Mouse (Mus musculus) CH12.LX (cell line): ENCODE measurements around the gene Lrmda. TPM values are rescaled to one million over a fixed set of nuclear protein-coding genes. Genes with fewer than 3 reads are reported as not detected.

ENCODE experiments used
- DNase-seq: peaks from one replicate; pipeline ENCODE4 v3.0.0-alpha.2; 2013; ENCODE audit errors: extremely low read depth
- H3K27ac ChIP-seq: 2 replicates; pipeline ENCODE4 v1.5.1; 2012; ENCODE audit warnings: low read depth, mild to moderate bottlenecking, control low read depth, moderate library complexity; ENCODE audit not compliant: insufficient read depth
- H3K27me3 ChIP-seq: replicated peaks from 2 replicates; pipeline ENCODE3; 2012; ENCODE audit warnings: inconsistent platforms
- H3K36me3 ChIP-seq, 2 experiments: replicated peaks in 1 of 2; 2 replicates each; pipeline versions ENCODE3 to v1.6.1; 2012; ENCODE audit warnings: inconsistent platforms in 1 of 2, low read length in 1 of 2, mild to moderate bottlenecking in 1 of 2, mixed read lengths in 1 of 2, moderate library complexity in 1 of 2; ENCODE audit not compliant: control insufficient read depth in 1 of 2, insufficient read depth in 1 of 2
- H3K4me1 ChIP-seq, 2 experiments: 2 replicates each; pipeline ENCODE4 v1.6.1; 2012; ENCODE audit warnings: inconsistent platforms in 1 of 2, moderate library complexity in 1 of 2; ENCODE audit not compliant: insufficient read depth in 2 of 2, control insufficient read depth in 1 of 2
- H3K4me2 ChIP-seq: 2 replicates; pipeline ENCODE4 v1.6.1; 2012; ENCODE audit warnings: low read depth, mild to moderate bottlenecking, control low read depth; ENCODE audit not compliant: poor library complexity, insufficient read depth, severe bottlenecking
- H3K4me3 ChIP-seq, 3 experiments: fragments of 150-350 bp in 1 of 3; sonication (generic) in 1 of 3; replicated peaks in 1 of 3; 2 replicates each; pipeline versions ENCODE3 to v1.5.1; 2011 to 2012; ENCODE audit warnings: low read depth in 2 of 3, low read length in 2 of 3, mild to moderate bottlenecking in 2 of 3, moderate library complexity in 2 of 3, control low read depth in 1 of 3, improper control_type of control experiment in 1 of 3, inconsistent platforms in 1 of 3, mixed read lengths in 1 of 3; ENCODE audit not compliant: poor library complexity in 1 of 3
- H3K79me2 ChIP-seq: replicated peaks from 2 replicates; pipeline ENCODE4 v1.6.1; 2012; ENCODE audit warnings: mild to moderate bottlenecking, moderate library complexity; ENCODE audit not compliant: control insufficient read depth, poor library complexity, insufficient read depth, severe bottlenecking; ENCODE audit errors: extremely low read depth
- H3K9ac ChIP-seq: 2 replicates; pipeline ENCODE4 v1.6.1; 2012; ENCODE audit warnings: low read depth, mild to moderate bottlenecking, control low read depth, moderate library complexity; ENCODE audit not compliant: insufficient read depth
- H3K9me3 ChIP-seq: replicated peaks from 2 replicates; pipeline ENCODE3; 2012; ENCODE audit warnings: low read length, inconsistent platforms, mixed read lengths
- BHLHE40 ChIP-seq: IDR thresholded peaks from 2 replicates; pipeline ENCODE4 v1.6.1; 2011; ENCODE audit warnings: mild to moderate bottlenecking, low read depth, low read length, improper control_type of control experiment
- CHD1 ChIP-seq: IDR thresholded peaks from 2 replicates; pipeline ENCODE4 v1.6.1; 2012; ENCODE audit warnings: low read depth, low read length, improper control_type of control experiment, inconsistent platforms
- ELF1 ChIP-seq: IDR thresholded peaks from 2 replicates; pipeline ENCODE4 v1.6.1; 2014; ENCODE audit warnings: low read depth, mild to moderate bottlenecking, inconsistent platforms, low read length, improper control_type of control experiment
- EP300 ChIP-seq: IDR thresholded peaks from 2 replicates; pipeline ENCODE4 v1.6.1; 2011; ENCODE audit warnings: low read length, improper control_type of control experiment
- GABPA ChIP-seq: IDR thresholded peaks from 2 replicates; pipeline ENCODE4 v1.6.1; 2012; ENCODE audit warnings: low read depth, low read length, improper control_type of control experiment, inconsistent platforms; ENCODE audit not compliant: insufficient replicate concordance
- HCFC1 ChIP-seq: IDR thresholded peaks from 2 replicates; pipeline ENCODE4 v1.6.1; 2012; ENCODE audit warnings: low read depth, mild to moderate bottlenecking, inconsistent platforms, low read length, improper control_type of control experiment
- JUN ChIP-seq: IDR thresholded peaks from 2 replicates; pipeline ENCODE4 v1.6.1; 2011; ENCODE audit warnings: low read depth, mild to moderate bottlenecking, low read length, improper control_type of control experiment, moderate library complexity; ENCODE audit not compliant: insufficient read depth
- JUND ChIP-seq: conservative IDR thresholded peaks from 2 replicates; pipeline ENCODE4 v1.6.1; 2011; ENCODE audit warnings: low read depth, low read length, improper control_type of control experiment
- KAT2A ChIP-seq: IDR thresholded peaks from 2 replicates; pipeline ENCODE4 v1.6.1; 2012; ENCODE audit warnings: low read length, improper control_type of control experiment, inconsistent platforms; ENCODE audit not compliant: insufficient replicate concordance
- MAFK ChIP-seq: IDR thresholded peaks from 2 replicates; pipeline ENCODE4 v1.6.1; 2011; ENCODE audit warnings: low read length, improper control_type of control experiment; ENCODE audit not compliant: insufficient replicate concordance
- MXI1 ChIP-seq: IDR thresholded peaks from 2 replicates; pipeline ENCODE4 v1.6.1; 2011; ENCODE audit warnings: mild to moderate bottlenecking, low read depth, low read length, improper control_type of control experiment
- NELFE ChIP-seq: IDR thresholded peaks from 2 replicates; pipeline ENCODE4 v1.6.1; 2011; ENCODE audit warnings: low read depth, low read length, improper control_type of control experiment
- NRF1 ChIP-seq: IDR thresholded peaks from 2 replicates; pipeline ENCODE4 v1.6.1; 2014; ENCODE audit warnings: low read depth, mild to moderate bottlenecking, inconsistent platforms, low read length, improper control_type of control experiment, moderate library complexity
- PAX5 ChIP-seq: IDR thresholded peaks from 2 replicates; pipeline ENCODE4 v1.6.1; 2012; ENCODE audit warnings: low read length, inconsistent platforms, mixed read lengths
- RAD21 ChIP-seq: IDR thresholded peaks from 2 replicates; pipeline ENCODE4 v1.6.1; 2011; ENCODE audit warnings: low read depth, mild to moderate bottlenecking, low read length, improper control_type of control experiment, moderate library complexity
- SMC3 ChIP-seq: IDR thresholded peaks from 2 replicates; pipeline ENCODE4 v1.6.1; 2011; ENCODE audit warnings: low read depth, low read length, improper control_type of control experiment
- TCF12 ChIP-seq: IDR thresholded peaks from 2 replicates; pipeline ENCODE4 v1.6.1; 2014; ENCODE audit warnings: low read depth, mild to moderate bottlenecking, inconsistent platforms, low read length, improper control_type of control experiment
- USF2 ChIP-seq: conservative IDR thresholded peaks from 2 replicates; pipeline ENCODE4 v1.6.1; 2011; ENCODE audit warnings: low read depth, low read length, improper control_type of control experiment
- dilution Hi-C: fragments of 300-500 bp; cut with MboI; formaldehyde crosslinking; loops from 2 replicates; pipeline ENCODE4 v1.14.3; 2020; ENCODE audit warnings: low sequenced_read_pairs; ENCODE audit not compliant: extremely low pct_unique_long_range_greater_than_20kb, extremely low pct_ligation_motif_present
- in situ Hi-C: fragments of 300-500 bp; cut with MboI; formaldehyde crosslinking; loops from 3 replicates; pipeline ENCODE4 v1.14.3; 2019; ENCODE audit warnings: low sequenced_read_pairs, low pct_ligation_motif_present, low pct_unique_long_range_greater_than_20kb, mixed read lengths
- polyA plus RNA-seq: library from polyadenylated mRNA; unstranded; fragments of >175 nt; gene quantifications from 2 replicates; pipeline ENCODE4 v1.2.1, GENCODE M21; 2012; ENCODE audit warnings: low read depth; ENCODE audit not compliant: insufficient read length
- total RNA-seq, 2 experiments: library from RNA; depleted of rRNA; stranded (reverse); fragments of 300-350 nt in 1 of 2; fragments of >200 nt in 1 of 2; gene quantifications; 2 replicates each; pipeline ENCODE4 v1.2.3; 2012 to 2014

Gene Lrmda
- total and polyA plus RNA-seq, 3 experiments, result 0.89 to 3.7 (median 1.9) TPM

- TF ChIP-seq KAT2A (no peak), NELFE (no peak), HCFC1 (no peak), USF2 (no peak), TCF12 (no peak), SMC3 (no peak), JUND (no peak), JUN (no peak), MAFK (no peak), PAX5 (no peak), EP300 (no peak), GABPA (no peak), NRF1 (no peak), RAD21 (no peak)
- TF ChIP-seq, all 38 proteins: peak for 0
- in situ Hi-C loops, result no loop called here
Observed at GRCm38 (mm10) chr14:22902914-22903313, 883.4 kb downstream of the Lrmda start.

GRCm38 (mm10) chr14:22905741-22906667, 886.5 kb downstream of the Lrmda start:
- H3K4me2 ChIP-seq, result no peak overlapping the region
- dilution Hi-C loops, result no loop called here

More at GRCm38 (mm10) chr14:22902914-22903313, 883.4 kb downstream of the Lrmda start:
- Histone ChIP-seq H3K9ac (no peak overlapping the region), H3K4me1 (peaks cover 0 to 4% of the 10 kb centered on the region in 2 experiments; a peak in 1 of 4 replicates), H3K36me3 (no peaks in the 10 kb centered on the region), H3K79me2 (no peaks in the 10 kb centered on the region), H3K27ac (no peak overlapping the region), H3K4me3 (no peak overlapping the region), H3K27me3 (no peaks in the 10 kb centered on the region), H3K4me2 (no peak overlapping the region), H3K9me3 (no peaks in the 10 kb centered on the region)
- DNase-seq, result no peak
- dilution Hi-C loops, result no loop called here

More at GRCm38 (mm10) chr14:22905741-22906667, 886.5 kb downstream of the Lrmda start:
- Histone ChIP-seq H3K4me1 (no peaks in the 10 kb centered on the region), H3K79me2 (no peaks in the 10 kb centered on the region), H3K9me3 (no peaks in the 10 kb centered on the region), H3K27me3 (no peaks in the 10 kb centered on the region), H3K27ac (no peak overlapping the region), H3K9ac (no peak overlapping the region), H3K36me3 (no peaks in the 10 kb centered on the region), H3K4me3 (no peak overlapping the region)
- no peak for DNase-seq
- TF ChIP-seq CHD1 (no peak), PAX5 (no peak), BHLHE40 (no peak), GABPA (no peak), ELF1 (no peak), MXI1 (no peak)
- in situ Hi-C loops, result no loop called here
